Mouse (Mus musculus): Measurements from ENCODE around the gene Timm23. TPM values are rescaled to one million over a fixed set of nuclear protein-coding genes. Genes with fewer than 3 reads are reported as not detected.

The Timm23 gene
- polyA plus RNA-seq, 1 experiment from 2014 or later: 252 TPM

DNA sequence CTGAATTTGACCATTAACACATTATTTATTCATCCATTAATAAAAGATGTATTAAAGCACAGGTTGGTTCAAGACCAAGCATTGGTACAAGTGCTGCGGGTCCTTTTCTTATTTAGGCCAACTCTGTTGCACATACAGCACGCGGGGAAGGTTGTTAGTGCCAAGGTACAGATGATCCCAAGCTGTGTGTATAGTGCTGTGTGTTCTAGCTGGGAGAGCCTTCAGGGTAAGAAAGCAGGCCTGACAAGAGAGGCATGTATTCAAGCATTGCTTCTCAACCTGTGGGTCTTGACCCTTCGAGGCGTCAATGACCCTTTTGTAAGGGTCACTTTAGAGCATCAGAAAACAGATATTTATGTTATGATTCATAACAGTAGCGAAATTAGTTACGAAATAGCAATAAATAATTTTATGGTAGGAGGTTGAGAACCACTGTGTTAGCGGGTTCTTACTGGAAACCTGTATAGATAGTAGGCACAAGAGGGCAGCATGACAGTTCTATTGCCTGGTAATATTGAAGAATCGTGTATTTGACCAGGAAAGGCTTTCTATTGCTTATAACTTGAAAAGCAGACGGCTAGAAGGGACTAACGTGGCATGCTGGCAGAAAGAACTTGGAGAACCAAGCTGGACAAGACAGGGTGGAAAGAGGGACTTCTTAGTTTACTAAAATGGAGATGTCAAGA, 38.4 kb downstream of the Timm23 start:
- Histone ChIP-seq H3K36me3 (no peaks in the 10 kb centered on the region), H3K4me2 (no peak overlapping the region), H3K9ac (no peak overlapping the region), H3K4me1 (peaks cover 67% of the 10 kb centered on the region), H3K27me3 (no peaks in the 10 kb centered on the region), H3K27ac (no peak overlapping the region), H3K4me3 (no peak overlapping the region), H3K9me3 (no peaks in the 10 kb centered on the region)
- no peak for ATAC-seq (ENCODE audit: borderline replicate concordance, extremely low read depth, low FRiP score, low TSS enrichment)
- 88% methylated on average over 11 of the region's 11 CpGs for WGBS

DNA sequence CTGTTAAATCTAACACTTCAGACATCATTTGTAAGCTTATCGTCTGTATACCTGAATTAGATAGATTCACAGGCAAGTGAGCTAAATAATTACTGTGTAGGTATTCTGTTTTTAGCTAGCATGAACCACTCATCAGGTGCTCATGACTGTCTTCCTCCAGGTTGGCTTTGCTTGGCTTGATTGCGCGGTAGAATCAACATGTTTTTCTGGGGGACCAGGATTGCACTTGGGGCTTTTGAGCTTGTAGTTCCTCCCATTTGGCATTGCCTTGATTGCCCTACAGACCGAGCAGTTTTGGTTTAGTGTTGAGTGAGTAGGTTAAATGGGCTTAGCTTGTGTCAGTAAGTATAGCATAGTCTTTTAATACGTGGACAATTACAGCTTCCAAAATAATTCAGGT, 39.5 kb downstream of the Timm23 start:
- Histone ChIP-seq H3K4me3 (no peak overlapping the region), H3K27me3 (no peaks in the 10 kb centered on the region), H3K36me3 (no peaks in the 10 kb centered on the region), H3K9me3 (no peaks in the 10 kb centered on the region), H3K9ac (no peak overlapping the region), H3K27ac (no peak overlapping the region), H3K4me2 (no peak overlapping the region), H3K4me1 (peaks cover 56% of the 10 kb centered on the region)
- 89% methylated on average over 5 of the region's 5 CpGs for WGBS
- no peak for ATAC-seq (ENCODE audit: borderline replicate concordance, extremely low read depth, low FRiP score, low TSS enrichment)

DNA sequence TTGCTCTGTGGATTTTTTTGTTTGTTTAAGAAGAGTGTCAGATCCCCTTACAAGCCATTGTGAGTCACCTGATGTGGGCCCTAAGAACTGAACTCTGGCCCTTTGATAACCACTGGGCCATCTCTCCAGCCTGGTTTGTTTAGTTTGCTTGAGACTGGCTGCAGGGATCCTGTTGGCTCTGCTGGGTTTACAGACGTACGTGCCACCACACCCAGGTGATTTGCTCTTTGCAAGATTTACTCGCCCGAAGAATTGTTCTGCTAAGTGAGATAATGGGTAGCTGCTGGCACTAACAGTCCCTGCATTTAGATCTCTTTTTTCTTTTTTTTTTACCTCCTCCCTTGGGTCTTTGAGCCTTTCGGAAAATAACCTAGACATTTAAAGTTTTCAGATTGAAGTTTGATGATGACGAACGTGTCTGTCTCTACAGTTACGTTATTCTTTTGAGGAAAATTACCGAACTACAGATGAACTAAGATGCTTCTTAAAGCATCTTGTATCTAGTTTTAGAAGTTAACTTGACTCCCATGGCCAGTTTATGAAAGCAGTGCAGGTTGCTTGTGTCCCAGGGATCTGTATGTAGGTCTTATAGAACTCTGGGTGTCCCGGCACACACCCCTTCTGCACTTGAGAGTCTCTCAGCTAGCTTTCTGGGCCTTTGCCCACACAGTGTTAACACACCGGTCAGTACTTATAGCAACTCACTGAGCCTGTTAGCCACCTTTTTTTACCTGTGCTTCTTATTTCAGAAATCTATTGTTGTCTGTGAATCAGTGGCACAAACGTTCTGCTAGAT, 40.4 kb downstream of the Timm23 start:
- WGBS: 76% methylated on average over 12 of the region's 12 CpGs

DNA sequence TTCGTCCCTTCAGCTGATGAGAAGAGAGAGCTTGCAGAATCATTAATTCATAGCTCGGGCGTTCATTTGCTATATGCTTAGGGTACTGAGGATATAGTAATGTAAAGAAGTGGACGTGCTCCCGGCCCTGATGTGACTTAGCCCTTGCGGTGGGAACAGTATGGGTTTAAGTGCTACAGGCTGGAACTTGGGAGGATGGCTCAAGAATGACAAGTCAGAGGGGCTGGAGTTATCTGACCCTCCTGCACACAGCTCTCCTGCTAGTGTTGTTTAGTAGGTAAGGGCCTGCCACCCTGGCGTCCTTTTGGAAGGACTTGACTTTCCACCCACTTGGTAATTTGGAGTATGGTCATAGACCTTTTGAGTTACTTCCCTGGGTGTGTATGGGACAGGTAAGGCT, 41.1 kb downstream of the Timm23 start:
- peak overlapping the region; percentile 74 for H3K4me3 ChIP-seq
- no peaks in the 10 kb centered on the region for H3K36me3 ChIP-seq
- peak overlapping the region; percentile 93 for H3K9ac ChIP-seq
- H3K27me3 ChIP-seq: no peaks in the 10 kb centered on the region
- ATAC-seq (ENCODE audit: borderline replicate concordance, extremely low read depth, low FRiP score, low TSS enrichment): no peak
- no peak overlapping the region for H3K27ac ChIP-seq
- no peaks in the 10 kb centered on the region for H3K9me3 ChIP-seq
- 20% methylated on average over 7 of the region's 7 CpGs for WGBS
- H3K4me1 ChIP-seq: peaks cover 43% of the 10 kb centered on the region
- H3K4me2 ChIP-seq: peak overlapping the region; percentile 69

More for the DNA sequence above, 40.4 kb downstream of the Timm23 start:
- H3K4me2 ChIP-seq: peak overlapping the region; percentile 69
- no peaks in the 10 kb centered on the region for H3K36me3 ChIP-seq
- peak overlapping the region; percentile 74 for H3K4me3 ChIP-seq
- no peak for ATAC-seq (ENCODE audit: borderline replicate concordance, extremely low read depth, low FRiP score, low TSS enrichment)
- H3K9ac ChIP-seq: no peak overlapping the region
- H3K27me3 ChIP-seq: no peaks in the 10 kb centered on the region
- H3K27ac ChIP-seq: no peak overlapping the region
- H3K9me3 ChIP-seq: no peaks in the 10 kb centered on the region
- peaks cover 48% of the 10 kb centered on the region for H3K4me1 ChIP-seq

DNA sequence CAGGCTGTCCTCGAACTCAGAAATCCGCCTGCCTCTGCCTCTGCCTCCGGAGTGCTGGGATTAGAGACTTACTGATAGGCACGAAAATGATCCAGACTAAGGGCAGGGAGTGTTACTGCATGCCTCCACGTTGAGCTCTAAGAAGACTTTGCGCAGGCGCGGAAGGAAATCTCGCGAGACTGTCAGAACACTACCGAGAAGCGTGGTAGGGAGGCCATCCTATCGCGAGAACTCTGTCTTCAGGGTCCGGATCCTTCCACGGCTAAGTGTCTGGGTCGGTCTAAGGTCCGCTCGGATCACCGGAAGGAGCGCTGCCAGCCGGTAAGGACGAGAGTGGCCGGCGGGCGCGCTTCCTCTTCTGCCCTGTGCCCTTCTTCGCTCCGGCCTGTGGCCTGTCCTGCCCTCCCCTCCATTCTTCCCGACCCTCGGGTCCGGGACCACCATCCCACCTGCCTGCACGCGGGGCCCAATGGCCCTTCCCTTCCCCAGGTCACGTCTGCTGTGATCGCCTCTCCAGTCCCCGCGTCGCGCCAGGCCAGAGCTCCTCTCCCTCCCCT, 41.9 kb downstream of the Timm23 start, which contains the start of gene Ncoa4:
TSS of gene Ncoa4 (plus strand) at position 176 of the 557 bp plus-strand sequence.
- Histone ChIP-seq H3K27ac (peak within 1 kb of the TSS; percentile 70), H3K36me3 (no peaks in the 10 kb centered on the region), H3K4me3 (peak within 1 kb of the TSS; percentile 74), H3K27me3 (no peaks in the 10 kb centered on the region), H3K9me3 (no peaks in the 10 kb centered on the region), H3K4me1 (peaks cover 35% of the 10 kb centered on the region), H3K9ac (peak within 1 kb of the TSS; percentile 93), H3K4me2 (peak within 1 kb of the TSS; percentile 69)
- under 1% methylated on average over 39 of the region's 40 CpGs for WGBS
- peak; percentile 97 for ATAC-seq (ENCODE audit: borderline replicate concordance, extremely low read depth, low FRiP score, low TSS enrichment)

DNA sequence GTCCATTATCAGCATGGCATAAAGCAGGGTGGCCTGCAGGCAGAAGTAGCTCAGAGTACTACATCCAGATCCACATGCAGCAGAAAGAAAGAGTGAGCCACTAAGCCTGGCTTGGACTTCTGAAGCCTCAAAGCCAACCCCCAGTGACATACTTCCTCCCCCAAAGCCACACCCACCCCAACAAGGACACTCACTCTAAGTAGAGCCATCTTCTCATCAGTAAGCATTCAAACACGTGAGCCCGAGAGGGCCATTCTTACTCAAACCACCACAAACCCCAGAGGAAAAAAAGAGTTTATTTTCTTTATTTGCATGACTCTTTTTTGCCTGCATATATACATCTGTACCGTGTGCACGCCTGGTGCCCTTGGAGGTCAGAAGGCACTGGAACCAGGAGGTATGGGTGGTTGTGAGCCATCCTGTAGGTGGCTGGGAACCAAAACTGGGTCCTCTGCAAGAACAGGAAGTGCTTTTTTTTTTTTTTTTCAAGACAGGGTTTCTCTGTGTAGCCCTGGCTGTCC, 42.5 kb downstream of the Timm23 start:
- no peaks in the 10 kb centered on the region for H3K27me3 ChIP-seq
- H3K36me3 ChIP-seq: no peaks in the 10 kb centered on the region
- peak overlapping the region; percentile 26 for H3K27ac ChIP-seq
- peak; percentile 4; the same call in 1 of the 2 replicates for ATAC-seq (ENCODE audit: borderline replicate concordance, extremely low read depth, low FRiP score, low TSS enrichment)
- H3K9me3 ChIP-seq: no peaks in the 10 kb centered on the region
- no peak overlapping the region; the same call in 1 of the 2 replicates for H3K9ac ChIP-seq
- peaks cover 29% of the 10 kb centered on the region for H3K4me1 ChIP-seq
- H3K4me3 ChIP-seq: peak overlapping the region; percentile 74
- 23% methylated on average over 4 of the region's 4 CpGs for WGBS
- H3K4me2 ChIP-seq: peak overlapping the region; percentile 69

- Histone ChIP-seq H3K4me3 (no peak overlapping the region), H3K4me1 (peaks cover 6% of the 10 kb centered on the region), H3K9ac (no peak overlapping the region), H3K36me3 (no peaks in the 10 kb centered on the region), H3K27me3 (no peaks in the 10 kb centered on the region), H3K4me2 (no peak overlapping the region), H3K27ac (no peak overlapping the region), H3K9me3 (no peaks in the 10 kb centered on the region)
- WGBS: 82% methylated on average over 6 of the region's 6 CpGs
- ATAC-seq (ENCODE audit: borderline replicate concordance, extremely low read depth, low FRiP score, low TSS enrichment): no peak
Observed at GRCm38 (mm10) chr14:32154758-32155157, 46.9 kb downstream of the Timm23 start.

DNA sequence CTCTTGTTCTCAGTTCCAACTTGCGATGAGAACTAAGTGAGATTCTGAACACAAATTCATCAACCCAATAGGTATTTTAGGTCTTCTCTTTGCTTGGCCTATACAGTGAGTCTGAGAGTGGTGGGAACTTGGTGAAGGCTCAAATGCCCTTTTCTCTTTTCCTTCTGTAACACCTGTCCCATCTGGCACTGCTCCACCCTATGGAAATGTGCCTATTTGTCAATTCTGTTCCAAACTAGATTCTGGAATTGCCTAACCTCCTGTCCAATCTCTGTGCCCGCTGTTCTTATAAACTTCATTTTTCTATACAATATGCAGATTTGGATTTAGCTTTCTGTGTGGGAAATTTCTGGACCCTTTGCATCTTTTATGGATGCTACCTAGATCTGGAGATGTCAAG, 48.5 kb downstream of the Timm23 start:
- Histone ChIP-seq H3K4me3 (no peak overlapping the region), H3K9me3 (no peaks in the 10 kb centered on the region), H3K27ac (no peak overlapping the region), H3K27me3 (no peaks in the 10 kb centered on the region), H3K9ac (no peak overlapping the region), H3K4me2 (no peak overlapping the region), H3K36me3 (no peaks in the 10 kb centered on the region), H3K4me1 (no peaks in the 10 kb centered on the region)
- 83% methylated on average over 2 of the region's 2 CpGs for WGBS
- ATAC-seq (ENCODE audit: borderline replicate concordance, extremely low read depth, low FRiP score, low TSS enrichment): no peak

- Histone ChIP-seq H3K4me2 (no peak overlapping the region), H3K27me3 (no peaks in the 10 kb centered on the region), H3K9me3 (no peaks in the 10 kb centered on the region), H3K9ac (no peak overlapping the region), H3K27ac (no peak overlapping the region), H3K36me3 (no peaks in the 10 kb centered on the region), H3K4me3 (no peak overlapping the region), H3K4me1 (no peaks in the 10 kb centered on the region)
- WGBS: 85% methylated on average over 18 of the region's 18 CpGs
- no peak for ATAC-seq (ENCODE audit: borderline replicate concordance, extremely low read depth, low FRiP score, low TSS enrichment)
Observed at GRCm38 (mm10) chr14:32152243-32152965, 49.3 kb downstream of the Timm23 start.

- WGBS: 82% methylated on average over 2 of the region's 2 CpGs
- H3K4me2 ChIP-seq: no peak overlapping the region
- H3K27me3 ChIP-seq: no peaks in the 10 kb centered on the region
- no peaks in the 10 kb centered on the region for H3K9me3 ChIP-seq
- no peak overlapping the region for H3K27ac ChIP-seq
- H3K4me1 ChIP-seq: no peaks in the 10 kb centered on the region
- no peak for ATAC-seq (ENCODE audit: borderline replicate concordance, extremely low read depth, low FRiP score, low TSS enrichment)
- H3K36me3 ChIP-seq: no peaks in the 10 kb centered on the region
- H3K9ac ChIP-seq: no peak overlapping the region
- H3K4me3 ChIP-seq: no peak overlapping the region
Observed at GRCm38 (mm10) chr14:32150872-32151271, 50.8 kb downstream of the Timm23 start.

- Histone ChIP-seq H3K9ac (no peak overlapping the region), H3K27ac (no peak overlapping the region), H3K36me3 (no peaks in the 10 kb centered on the region), H3K9me3 (no peaks in the 10 kb centered on the region), H3K4me2 (no peak overlapping the region), H3K4me1 (no peaks in the 10 kb centered on the region), H3K27me3 (no peaks in the 10 kb centered on the region), H3K4me3 (no peak overlapping the region)
- no peak for ATAC-seq (ENCODE audit: borderline replicate concordance, extremely low read depth, low FRiP score, low TSS enrichment)
- 50% methylated on average over 2 of the region's 2 CpGs for WGBS
Observed at GRCm38 (mm10) chr14:32146578-32146977, 55.1 kb downstream of the Timm23 start.

All from lung, embryonic 15.5 days (tissue).